Mouse (Mus musculus) heart, embryonic 15.5 days (tissue): Measurements from ENCODE around the gene Eps8. TPM values are rescaled to one million over a fixed set of nuclear protein-coding genes. Genes with fewer than 3 reads are reported as not detected.
A peak's percentile ranks its signal among the peaks of the same experiment; 100 is the strongest.
"Not testable (repeated sequence)": the region's sequence is repeated elsewhere in the genome, so short reads cannot be mapped to it uniquely, and the experiment has no call there.

Source experiments
- ATAC-seq: fragments of 200-750 bp; cut with Nextera tagmentation; replicated peaks from 2 replicates; pipeline ENCODE4 v1.8.0; 2017; ENCODE audit warnings: low read depth, moderate TSS enrichment; ENCODE audit not compliant: insufficient number of reproducible peaks, insufficient read depth, low FRiP score
- H3K27ac ChIP-seq: fragments of 300-500 bp; sonication (generic); 2 replicates; pipeline ENCODE4 v1.5.1; 2015; ENCODE audit warnings: mild to moderate bottlenecking, inconsistent platforms
- H3K27me3 ChIP-seq: fragments of 300-500 bp; sonication (generic); 2 replicates; pipeline ENCODE4 v1.6.1; 2015; ENCODE audit warnings: inconsistent platforms
- H3K36me3 ChIP-seq: fragments of 300-500 bp; sonication (generic); 2 replicates; pipeline ENCODE4 v1.6.1; 2015; ENCODE audit warnings: mild to moderate bottlenecking, inconsistent platforms
- H3K4me1 ChIP-seq: fragments of 300-500 bp; sonication (generic); replicated peaks from 2 replicates; pipeline ENCODE4 v1.6.1; 2015; ENCODE audit warnings: inconsistent platforms
- H3K4me2 ChIP-seq: fragments of 300-500 bp; sonication (generic); 2 replicates; pipeline ENCODE4 v1.6.1; 2015; ENCODE audit warnings: inconsistent platforms, mild to moderate bottlenecking, moderate library complexity
- H3K4me3 ChIP-seq: fragments of 300-500 bp; sonication (generic); 2 replicates; pipeline ENCODE4 v1.5.1; 2015; ENCODE audit warnings: mild to moderate bottlenecking, inconsistent platforms
- H3K9ac ChIP-seq: fragments of 300-500 bp; sonication (generic); 2 replicates; pipeline ENCODE4 v1.6.1; 2015; ENCODE audit warnings: mild to moderate bottlenecking, inconsistent platforms
- H3K9me3 ChIP-seq: fragments of 300-500 bp; sonication (generic); replicated peaks from 2 replicates; pipeline ENCODE4 v1.6.1; 2016; ENCODE audit warnings: inconsistent platforms
- WGBS: fragments of 180-500 bp; shearing (Covaris S2); methylation state at CpG from one replicate; pipeline ENCODE4 v1.1.7; 2015; ENCODE audit warnings: mixed read lengths; 5-methylcytosine and 5-hydroxymethylcytosine counted together
- polyA plus RNA-seq: library from polyadenylated mRNA; unstranded; fragments of >200 nt; fragmentation: Nextera tagmentation; extraction: Ambion mirVana; gene quantifications from 2 replicates; pipeline ENCODE4 v1.2.1, GENCODE M21; 2015

The Eps8 gene
- polyA plus RNA-seq, 1 experiment from 2014 or later = 25.0 TPM

DNA sequence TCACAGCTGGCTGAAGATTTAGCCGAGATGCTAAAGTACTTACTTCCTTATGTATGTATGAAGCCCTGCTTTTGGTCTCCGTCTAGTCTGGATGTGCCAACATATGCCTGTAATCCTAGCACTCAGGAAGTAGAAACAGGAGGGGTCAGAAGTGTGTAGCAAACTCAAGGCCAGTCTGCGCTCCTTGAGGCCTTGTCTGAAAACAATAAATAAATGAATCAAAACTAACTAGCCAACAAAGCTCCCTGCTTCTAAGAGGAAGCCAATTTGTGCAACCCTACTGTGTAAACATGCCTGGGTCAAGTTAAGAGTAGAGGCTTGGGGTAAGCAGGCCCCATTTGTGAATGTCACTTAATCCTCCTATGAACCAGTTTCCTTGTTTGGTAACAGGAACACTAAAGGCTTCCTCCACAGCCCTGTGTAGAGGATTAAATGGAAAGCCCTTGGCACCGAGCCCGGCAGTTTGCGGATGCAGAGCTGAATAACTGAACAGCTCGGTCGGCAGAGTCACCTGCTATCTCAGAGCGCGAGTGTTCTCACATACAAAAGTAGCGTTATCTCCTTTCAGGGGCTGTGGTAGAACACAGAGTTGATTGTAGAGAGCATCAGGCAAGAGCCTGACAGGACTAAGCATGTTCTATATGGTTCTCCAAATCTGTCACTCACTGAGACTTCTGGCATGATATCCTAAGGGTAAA is 183.6 kb downstream of the Eps8 start:
- 12% methylated on average over 11 of the region's 11 CpGs for WGBS
- Histone ChIP-seq H3K36me3 (peaks cover 4% of the 10 kb centered on the region), H3K4me2 (no peak overlapping the region), H3K9ac (no peak overlapping the region), H3K4me1 (peaks cover 30% of the 10 kb centered on the region), H3K4me3 (no peak overlapping the region), H3K9me3 (peaks cover 2% of the 10 kb centered on the region; the same call in 1 of the 2 replicates), H3K27ac (peak overlapping the region; percentile 91), H3K27me3 (no peaks in the 10 kb centered on the region)
- ATAC-seq = peak; percentile 90

DNA sequence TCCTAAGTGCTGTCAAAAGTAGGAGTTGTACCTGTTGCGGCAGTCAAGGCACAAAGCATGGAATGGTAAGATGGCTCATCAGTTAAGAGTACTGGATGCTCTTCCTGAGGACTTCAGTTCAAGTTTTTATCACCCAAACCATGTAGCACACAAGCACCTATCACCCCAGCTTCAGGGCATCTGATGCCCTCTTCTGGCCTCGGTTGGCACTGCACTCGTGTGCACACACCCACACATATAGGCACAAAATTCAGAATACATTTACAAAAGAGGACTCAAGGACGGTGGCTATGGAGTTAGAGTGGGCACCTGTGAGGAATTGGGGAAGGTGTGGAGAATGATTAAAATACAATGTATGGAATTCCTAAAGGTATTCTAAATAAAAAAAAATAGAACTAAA is 185.1 kb downstream of the Eps8 start:
- no peak overlapping the region for H3K4me3 ChIP-seq
- H3K9me3 ChIP-seq = no peaks in the 10 kb centered on the region
- H3K36me3 ChIP-seq = no peaks in the 10 kb centered on the region
- H3K4me1 ChIP-seq = peaks cover 42% of the 10 kb centered on the region
- no peak overlapping the region for H3K9ac ChIP-seq
- ATAC-seq = no peak
- no peak overlapping the region for H3K27ac ChIP-seq
- WGBS = 97% methylated on average over 4 of the region's 4 CpGs
- H3K4me2 ChIP-seq = no peak overlapping the region
- no peaks in the 10 kb centered on the region for H3K27me3 ChIP-seq

GRCm38 (mm10) chr6:137467696-137468095 is 187.0 kb downstream of the Eps8 start:
- peak overlapping the region; percentile 30; the same call in 1 of the 2 replicates for H3K27ac ChIP-seq
- WGBS = 90% methylated on average over 3 of the region's 3 CpGs
- ATAC-seq = no peak
- no peaks in the 10 kb centered on the region for H3K36me3 ChIP-seq
- H3K9ac ChIP-seq = no peak overlapping the region
- H3K27me3 ChIP-seq = no peaks in the 10 kb centered on the region
- H3K9me3 ChIP-seq = no peaks in the 10 kb centered on the region
- H3K4me2 ChIP-seq = no peak overlapping the region
- H3K4me3 ChIP-seq = no peak overlapping the region
- peaks cover 43% of the 10 kb centered on the region for H3K4me1 ChIP-seq

DNA sequence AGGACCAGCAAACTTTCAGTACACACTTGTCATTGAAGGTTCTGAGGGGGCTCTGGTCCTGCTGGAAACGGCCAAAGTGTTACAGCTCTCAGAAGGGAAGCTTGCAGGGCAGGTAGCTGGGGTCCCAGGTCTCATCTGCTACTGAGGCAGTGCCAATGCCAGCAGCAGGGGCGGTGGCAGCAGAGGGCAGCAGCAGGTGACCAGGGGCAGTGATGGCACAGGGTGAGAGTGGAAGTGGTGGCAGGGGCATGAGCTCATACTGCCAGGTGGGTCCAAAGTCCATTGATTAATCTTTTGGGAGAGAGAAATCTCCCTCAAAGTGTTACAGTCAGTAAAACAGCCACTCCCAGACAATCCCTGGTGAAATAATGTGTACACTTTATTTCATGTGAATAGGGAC is 188.4 kb downstream of the Eps8 start:
- H3K4me1 ChIP-seq = peaks cover 35% of the 10 kb centered on the region
- H3K27ac ChIP-seq = peak overlapping the region; percentile 85
- ATAC-seq = no peak

DNA sequence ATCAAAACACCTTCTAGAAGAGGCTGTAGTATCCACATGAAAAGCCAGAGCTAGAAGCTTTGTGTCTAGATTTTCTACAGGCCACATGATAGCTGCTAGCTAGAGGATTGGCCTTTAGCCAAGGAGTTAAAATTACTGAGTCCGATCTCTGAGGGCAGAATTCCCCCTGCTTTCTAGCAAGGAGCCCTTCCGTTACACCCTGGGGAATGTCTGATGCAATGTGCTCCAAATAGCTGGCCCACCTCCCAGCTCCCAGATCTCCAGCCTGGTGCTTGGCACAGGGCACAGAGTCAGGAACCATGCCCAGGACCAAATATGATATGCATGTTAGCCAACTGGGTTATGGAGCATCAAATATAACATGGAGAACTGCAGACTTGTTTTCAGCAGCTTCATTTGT is 189.4 kb downstream of the Eps8 start:
- ATAC-seq = peak; percentile 95
- H3K27ac ChIP-seq = peak overlapping the region; percentile 85

More for the DNA sequence above, 188.4 kb downstream of the Eps8 start:
- Histone ChIP-seq H3K9ac (no peak overlapping the region), H3K4me3 (no peak overlapping the region), H3K9me3 (no peaks in the 10 kb centered on the region), H3K4me2 (no peak overlapping the region), H3K36me3 (no peaks in the 10 kb centered on the region), H3K27me3 (no peaks in the 10 kb centered on the region)
- WGBS = 82% methylated on average over 2 of the region's 2 CpGs

GRCm38 (mm10) chr6:137463771-137464170 is 190.9 kb downstream of the Eps8 start:
- WGBS = 81% methylated on average over 5 of the region's 5 CpGs
- peaks cover 28% of the 10 kb centered on the region for H3K4me1 ChIP-seq
- H3K9me3 ChIP-seq = no peaks in the 10 kb centered on the region
- no peak overlapping the region for H3K4me2 ChIP-seq
- H3K9ac ChIP-seq = no peak overlapping the region
- H3K4me3 ChIP-seq = no peak overlapping the region
- H3K27me3 ChIP-seq = no peaks in the 10 kb centered on the region
- ATAC-seq = no peak
- H3K36me3 ChIP-seq = no peaks in the 10 kb centered on the region
- no peak overlapping the region for H3K27ac ChIP-seq

More for the DNA sequence above, 189.4 kb downstream of the Eps8 start:
- H3K4me1 ChIP-seq = peaks cover 28% of the 10 kb centered on the region
- 9% methylated on average over 2 of the region's 2 CpGs for WGBS
- H3K36me3 ChIP-seq = no peaks in the 10 kb centered on the region
- H3K4me2 ChIP-seq = no peak overlapping the region
- H3K4me3 ChIP-seq = no peak overlapping the region
- no peaks in the 10 kb centered on the region for H3K9me3 ChIP-seq
- H3K27me3 ChIP-seq = no peaks in the 10 kb centered on the region
- no peak overlapping the region for H3K9ac ChIP-seq

GRCm38 (mm10) chr6:137458136-137458535 is 196.5 kb downstream of the Eps8 start:
- H3K9ac ChIP-seq = no peak overlapping the region
- no peak overlapping the region for H3K4me2 ChIP-seq
- WGBS = 45% methylated on average over 7 of the region's 7 CpGs
- no peaks in the 10 kb centered on the region for H3K36me3 ChIP-seq
- H3K4me3 ChIP-seq = no peak overlapping the region
- ATAC-seq = no peak
- no peaks in the 10 kb centered on the region for H3K9me3 ChIP-seq
- H3K27ac ChIP-seq = no peak overlapping the region
- H3K27me3 ChIP-seq = no peaks in the 10 kb centered on the region
- H3K4me1 ChIP-seq = peaks cover 29% of the 10 kb centered on the region

- H3K4me3 ChIP-seq = no peak overlapping the region
- H3K27ac ChIP-seq = peak overlapping the region; percentile 67
- no peaks in the 10 kb centered on the region for H3K27me3 ChIP-seq
- WGBS = 28% methylated on average over 7 of the region's 7 CpGs
- no peak overlapping the region for H3K9ac ChIP-seq
- ATAC-seq = no peak
- H3K4me1 ChIP-seq = peaks cover 29% of the 10 kb centered on the region
- H3K4me2 ChIP-seq = no peak overlapping the region
- H3K9me3 ChIP-seq = no peaks in the 10 kb centered on the region
- no peaks in the 10 kb centered on the region for H3K36me3 ChIP-seq
These were observed 197.5 kb downstream of the Eps8 start for GRCm38 (mm10) chr6:137457210-137457609.

GRCm38 (mm10) chr6:137456064-137456463 is 198.6 kb downstream of the Eps8 start:
- 13% methylated on average over 7 of the region's 7 CpGs for WGBS
- peak overlapping the region; percentile 10; the same call in 1 of the 2 replicates for H3K4me3 ChIP-seq
- no peaks in the 10 kb centered on the region for H3K36me3 ChIP-seq
- no peak overlapping the region for H3K9ac ChIP-seq
- H3K27me3 ChIP-seq = no peaks in the 10 kb centered on the region
- no peaks in the 10 kb centered on the region for H3K9me3 ChIP-seq
- peaks cover 29% of the 10 kb centered on the region for H3K4me1 ChIP-seq
- H3K4me2 ChIP-seq = peak overlapping the region; percentile 53
- peak overlapping the region; percentile 51 for H3K27ac ChIP-seq
- ATAC-seq = 0 out of 2 replicates have a peak, but pooled peaks have one; percentile 55

GRCm38 (mm10) chr6:137455537-137456041 is 199.1 kb downstream of the Eps8 start:
- Histone ChIP-seq H3K9me3 (no peaks in the 10 kb centered on the region), H3K4me2 (peak overlapping the region; percentile 53), H3K27me3 (no peaks in the 10 kb centered on the region), H3K4me3 (peak overlapping the region; percentile 10; the same call in 1 of the 2 replicates), H3K36me3 (no peaks in the 10 kb centered on the region), H3K4me1 (peaks cover 29% of the 10 kb centered on the region), H3K9ac (no peak overlapping the region), H3K27ac (peak overlapping the region; percentile 51)
- peak; percentile 79 for ATAC-seq
- WGBS = 9% methylated on average over 10 of the region's 10 CpGs

DNA sequence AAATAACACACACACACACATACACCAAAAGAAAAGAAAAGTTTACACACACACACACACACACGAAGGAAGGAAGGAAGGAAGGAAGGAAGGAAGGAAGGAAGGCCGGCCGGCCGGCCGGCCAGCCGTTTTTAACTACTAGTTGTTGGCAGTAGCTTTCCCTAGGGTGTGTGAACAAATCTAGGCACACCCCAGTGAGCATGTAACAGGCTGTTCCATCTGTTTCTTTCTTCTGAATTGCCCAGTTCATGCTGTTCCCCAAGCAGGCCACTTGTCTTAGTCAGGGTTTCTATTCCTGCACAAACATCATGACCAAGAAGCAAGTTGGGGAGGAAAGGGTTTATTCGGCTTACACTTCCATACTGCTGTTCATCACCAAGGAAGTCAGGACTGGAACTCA is 208.6 kb downstream of the Eps8 start:
- H3K4me2 ChIP-seq, H3K27ac ChIP-seq, H3K36me3 ChIP-seq, ATAC-seq, H3K9ac ChIP-seq, H3K4me1 ChIP-seq, H3K27me3 ChIP-seq, H3K4me3 ChIP-seq, H3K9me3 ChIP-seq: not testable (repeated sequence)
- 67% methylated on average over 7 of the region's 7 CpGs for WGBS

DNA sequence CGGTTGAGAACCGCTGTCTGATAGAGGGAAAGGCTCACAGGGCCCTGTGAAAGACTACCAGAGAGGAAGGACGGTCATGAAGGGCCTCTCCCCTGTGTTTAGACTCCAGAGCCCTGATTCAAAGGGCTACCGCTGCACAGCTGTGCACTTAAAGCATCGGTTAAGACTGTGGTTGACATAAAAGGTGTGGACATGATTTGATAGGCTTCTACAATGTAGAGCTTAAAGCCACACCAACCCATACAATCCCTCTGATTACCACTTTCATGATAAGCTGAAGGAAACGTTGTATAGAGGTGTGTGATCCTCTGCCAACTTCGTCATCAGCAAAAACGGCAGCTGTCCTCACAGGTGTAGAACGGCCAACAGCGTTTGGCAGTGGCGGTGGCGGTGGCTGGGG is 211.6 kb downstream of the Eps8 start:
- H3K27me3 ChIP-seq = no peaks in the 10 kb centered on the region
- H3K36me3 ChIP-seq = no peaks in the 10 kb centered on the region
- ATAC-seq = no peak
- no peaks in the 10 kb centered on the region for H3K9me3 ChIP-seq
- WGBS = 79% methylated on average over 12 of the region's 12 CpGs
- no peaks in the 10 kb centered on the region for H3K4me1 ChIP-seq
- H3K9ac ChIP-seq = no peak overlapping the region
- H3K4me3 ChIP-seq = no peak overlapping the region
- H3K27ac ChIP-seq = no peak overlapping the region
- H3K4me2 ChIP-seq = no peak overlapping the region
